Mouse (Mus musculus): ENCODE data around the gene Smok2a. TPM values are rescaled to one million over a fixed set of nuclear protein-coding genes. Genes with fewer than 3 reads are reported as not detected.
"Not testable (repeated sequence)": the region's sequence is repeated elsewhere in the genome, so short reads cannot be mapped to it uniquely, and the experiment has no call there.

Smok2a gene
- total RNA-seq, 2 experiments from 2014 or later = not detected

DNA sequence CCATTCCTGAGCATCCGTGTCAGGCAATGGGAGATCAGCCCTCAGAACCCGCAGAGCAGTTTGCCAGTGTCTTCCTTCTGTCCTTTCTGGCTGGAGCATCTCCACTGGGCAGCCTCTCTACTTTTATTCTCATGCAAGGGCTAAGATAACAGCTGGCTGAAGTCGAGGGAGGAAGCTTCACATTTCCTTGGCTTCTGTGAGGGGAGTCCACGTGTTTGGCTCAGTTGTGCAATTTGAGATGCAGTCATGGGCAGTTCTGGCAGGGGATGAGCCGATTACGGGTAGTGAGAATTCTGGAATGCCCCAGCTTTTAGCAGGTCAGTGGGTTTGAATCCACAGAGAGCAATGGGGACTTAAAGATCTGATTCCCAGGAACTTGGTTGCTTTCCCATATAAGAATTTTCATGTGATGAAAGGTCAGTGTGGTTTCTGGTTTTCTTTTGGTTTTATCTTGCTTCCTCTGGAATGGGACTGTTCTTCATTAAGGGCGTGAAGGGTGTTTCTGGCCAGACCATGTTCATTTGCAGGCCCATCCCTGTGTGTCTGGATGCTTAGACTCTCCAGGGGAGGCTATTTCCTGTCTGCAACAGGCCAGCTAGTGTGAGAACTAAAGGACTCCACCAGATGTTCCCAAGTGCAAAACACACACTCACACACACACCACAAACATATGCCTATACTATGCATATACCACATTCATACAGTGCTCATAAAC, 8.7 kb upstream of the Smok2a start:
- no peak for ATAC-seq (ENCODE audit: poor library complexity, severe bottlenecking)

GRCm38 (mm10) chr17:13214169-13214568, 6.8 kb upstream of the Smok2a start:
- ATAC-seq (ENCODE audit: poor library complexity, severe bottlenecking) = peak; percentile 47

DNA sequence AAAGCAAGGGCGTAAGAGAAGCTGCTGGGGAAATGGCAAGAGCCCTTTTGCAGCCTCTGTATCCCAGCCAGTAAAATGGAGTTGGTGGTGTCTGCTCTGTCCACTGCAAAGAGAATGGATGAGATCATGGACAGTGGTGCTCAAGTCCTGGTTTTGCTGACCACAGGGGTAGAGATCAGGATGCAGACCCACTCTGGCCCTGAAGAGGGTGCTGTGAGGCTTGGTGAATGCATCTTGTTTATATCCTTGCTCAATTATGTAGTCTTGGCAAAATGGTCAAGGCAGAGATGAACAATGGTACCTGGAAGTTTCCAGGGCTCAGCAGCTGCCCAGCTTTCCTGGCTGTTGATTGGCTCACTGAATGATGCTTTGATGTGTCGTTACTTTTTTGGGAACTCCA, 5.4 kb upstream of the Smok2a start:
- no peak for ATAC-seq (ENCODE audit: poor library complexity, severe bottlenecking)

- not testable (repeated sequence) for ATAC-seq (ENCODE audit: poor library complexity, severe bottlenecking)
These were observed 933 bp downstream of the Smok2a start for GRCm38 (mm10) chr17:13221921-13222320.

GRCm38 (mm10) chr17:13229957-13230356, 9.0 kb downstream of the Smok2a start, which contains the start of gene Smok2b:
TSS of gene Smok2b (plus strand) at chr17:13230257.
- ATAC-seq (ENCODE audit: poor library complexity, severe bottlenecking) = not testable (repeated sequence)

- ATAC-seq (ENCODE audit: poor library complexity, severe bottlenecking) = not testable (repeated sequence)
These were observed 18.5 kb downstream of the Smok2a start for GRCm38 (mm10) chr17:13239461-13239860.

DNA sequence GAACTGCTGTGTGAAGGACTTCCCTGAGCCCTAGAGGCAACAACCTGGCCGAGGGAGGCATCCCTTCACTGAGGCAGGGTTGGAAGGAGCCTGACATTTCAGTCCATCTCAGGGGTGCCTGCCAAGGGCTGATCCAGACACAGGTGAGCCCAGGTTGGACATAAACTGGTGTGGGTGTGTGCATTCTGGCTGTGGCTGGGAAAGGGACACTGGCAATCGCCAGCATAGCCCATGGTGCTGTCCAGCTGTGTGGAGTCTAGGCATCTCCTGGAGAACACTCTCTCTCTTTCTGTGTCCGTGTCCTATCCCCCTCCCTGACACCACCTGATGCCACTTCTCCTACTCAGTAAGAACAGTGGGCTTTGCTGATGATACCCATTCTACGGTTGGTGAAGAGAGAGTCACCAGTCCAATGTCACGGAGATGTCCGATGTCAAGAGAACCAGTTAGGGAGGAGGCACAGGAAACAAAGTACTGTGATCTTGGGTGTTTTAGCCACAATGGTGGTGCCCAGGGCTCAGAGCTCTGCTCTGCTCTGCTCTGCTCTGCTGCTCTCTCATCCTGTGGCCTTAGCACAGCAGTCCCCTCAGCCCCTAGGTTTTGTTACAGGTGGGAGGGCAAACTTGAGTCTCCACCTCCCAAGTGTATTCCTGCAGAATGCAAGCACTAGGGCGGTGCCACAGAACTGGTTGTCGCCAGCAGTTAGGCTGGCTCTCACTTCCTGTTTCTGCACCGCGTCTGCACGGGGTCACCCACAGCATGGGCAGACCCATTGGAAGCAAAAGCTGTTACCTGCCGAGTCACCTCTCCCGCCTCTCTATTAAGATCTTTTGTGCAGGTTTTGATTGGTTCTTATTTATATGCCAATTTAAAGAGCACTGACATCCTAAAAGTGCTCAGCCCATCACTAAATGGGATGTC, 20.1 kb downstream of the Smok2a start:
- peak; percentile 86 for ATAC-seq (ENCODE audit: poor library complexity, severe bottlenecking)

DNA sequence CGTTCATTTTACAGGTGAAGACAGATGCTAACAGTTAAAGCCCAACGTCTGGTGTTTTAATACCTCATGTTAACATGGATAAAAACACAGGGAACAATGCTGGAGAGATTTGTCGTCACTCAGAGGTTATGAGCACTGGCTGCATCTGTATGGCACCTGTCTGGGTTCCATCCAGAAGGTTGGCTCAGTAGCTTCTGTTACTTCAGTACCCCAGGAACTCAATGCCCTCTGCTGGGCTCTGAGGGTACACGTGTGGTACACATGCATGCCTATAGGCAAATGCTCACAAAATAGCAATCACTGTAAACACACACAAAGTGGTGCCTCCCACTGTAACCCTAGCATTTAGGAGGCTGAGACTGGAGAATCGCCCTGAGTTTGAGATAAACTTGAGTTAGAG, 33.8 kb downstream of the Smok2a start:
- ATAC-seq (ENCODE audit: poor library complexity, severe bottlenecking) = peak; percentile 15; the same call in 1 of the 2 replicates

Other genes starting within 250 kb of the Smok2a start
- 114 and 116 TPM in 2 replicates for gene Wtap, start 227.0 kb upstream of the Smok2a start, total RNA-seq (2015)
- 246 and 306 TPM in 2 replicates for gene Wtap, start 227.0 kb upstream of the Smok2a start, total RNA-seq (2017)
- gene Sod2, start 214.3 kb upstream of the Smok2a start, total RNA-seq (2015) = 57.6 and 73.8 TPM in 2 replicates
- gene Sod2, start 214.3 kb upstream of the Smok2a start, total RNA-seq (2017) = 23.3 and 40.3 TPM in 2 replicates
- not detected in 2 replicates for gene Gpr31b, start 168.9 kb upstream of the Smok2a start, total RNA-seq (2015)
- gene Gpr31b, start 168.9 kb upstream of the Smok2a start, total RNA-seq (2017) = 0.81 TPM in 1 of 2 replicates, not detected in the other
- 0.04 TPM in 1 of 2 replicates, not detected in the other for gene Tcp10b, start 160.1 kb upstream of the Smok2a start, total RNA-seq (2015)
- gene Tcp10b, start 160.1 kb upstream of the Smok2a start, total RNA-seq (2017) = not detected in 2 replicates
- gene Unc93a, start 89.4 kb upstream of the Smok2a start, total RNA-seq (2015) = not detected in 2 replicates
- gene Unc93a, start 89.4 kb upstream of the Smok2a start, total RNA-seq (2017) = 0.29 TPM in 1 of 2 replicates, not detected in the other
- not detected in 2 replicates for gene Smok2b, start 9.1 kb downstream of the Smok2a start, total RNA-seq (2015)
- not detected in 2 replicates for gene Smok2b, start 9.1 kb downstream of the Smok2a start, total RNA-seq (2017)
- gene Tcp10c, start 133.4 kb downstream of the Smok2a start, total RNA-seq (2015) = not detected in 2 replicates
- gene Tcp10c, start 133.4 kb downstream of the Smok2a start, total RNA-seq (2017) = not detected in 2 replicates